Mouse (Mus musculus) heart, adult 18-20 months (tissue): ENCODE results near the gene Sfi1. TPM values are rescaled to one million over a fixed set of nuclear protein-coding genes. Genes with fewer than 3 reads are reported as not detected.
"Not testable (repeated sequence)": the region's sequence is repeated elsewhere in the genome, so short reads cannot be mapped to it uniquely, and the experiment has no call there.

Experiments used
- DNase-seq, 2 experiments: peaks; one replicate each; pipeline ENCODE4 v3.0.0; 2021 to 2022; ENCODE audit warnings: mixed read lengths in 1 of 2
- long read RNA-seq, 2 experiments: library from polyadenylated mRNA; stranded (forward); transcript quantifications; one replicate each; pipeline ENCODE4 v2.0.0; 2021
- total RNA-seq, 2 experiments: library from RNA; stranded (reverse); gene quantifications; 2 replicates each; pipeline ENCODE4 v1.2.3; 2021

The Sfi1 gene
- total RNA-seq = 10 to 100 TPM; 17.3 to 20.5 TPM
- long read RNA-seq, experiment 1, partial matches to known transcripts = 4 of 16 reads
- long read RNA-seq, experiment 1, other reads (novel, unspliced or antisense) = 6 of 16 reads
- long read RNA-seq, experiment 2, partial matches to known transcripts = 0 of 1 reads
- long read RNA-seq, experiment 2, other reads (novel, unspliced or antisense) = 1 of 1 reads

DNA sequence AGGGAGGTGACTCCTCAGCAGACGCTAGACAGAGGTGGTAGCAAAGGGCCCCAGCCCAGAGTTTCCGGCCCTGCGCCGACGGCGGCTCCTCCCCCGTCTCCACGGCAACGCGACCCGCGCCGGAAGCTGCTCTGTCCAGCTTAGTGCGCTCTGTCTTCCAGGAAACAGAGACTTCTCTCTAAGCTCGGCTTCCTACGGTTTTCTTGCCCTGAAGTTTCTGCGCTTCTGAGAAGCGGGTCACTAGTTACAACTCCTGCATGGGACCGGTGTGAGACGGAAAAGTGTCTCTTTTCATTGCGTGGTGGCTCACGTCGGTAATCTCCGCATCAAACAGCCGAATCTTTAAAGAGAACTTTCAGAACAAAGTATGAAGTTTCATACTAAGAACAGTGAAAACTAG is at the start of gene Sfi1:
Gene Sfi1 (minus strand): TSS at position 101 of the 400 bp plus-strand sequence.
- no peak for DNase-seq

DNA sequence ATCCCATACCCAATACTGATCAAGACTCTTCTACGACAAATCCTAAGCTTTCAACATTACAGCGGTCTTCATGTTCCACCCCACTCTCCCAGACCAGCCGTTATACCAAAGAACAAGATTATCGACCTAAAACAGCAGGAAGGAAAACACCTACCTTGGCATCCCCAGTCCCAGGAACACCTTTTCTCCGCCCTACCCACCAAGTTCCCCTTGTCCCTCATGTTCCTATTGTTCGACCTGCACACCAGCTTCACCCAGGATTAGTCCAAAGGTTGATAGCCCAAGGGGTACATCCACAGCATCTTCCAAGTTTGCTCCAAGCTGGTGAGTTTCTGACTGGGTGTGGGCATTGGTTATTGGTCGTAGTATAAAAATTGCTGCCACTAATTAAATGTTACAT is 49.1 kb upstream of the Sfi1 start:
- no peak for DNase-seq

DNA sequence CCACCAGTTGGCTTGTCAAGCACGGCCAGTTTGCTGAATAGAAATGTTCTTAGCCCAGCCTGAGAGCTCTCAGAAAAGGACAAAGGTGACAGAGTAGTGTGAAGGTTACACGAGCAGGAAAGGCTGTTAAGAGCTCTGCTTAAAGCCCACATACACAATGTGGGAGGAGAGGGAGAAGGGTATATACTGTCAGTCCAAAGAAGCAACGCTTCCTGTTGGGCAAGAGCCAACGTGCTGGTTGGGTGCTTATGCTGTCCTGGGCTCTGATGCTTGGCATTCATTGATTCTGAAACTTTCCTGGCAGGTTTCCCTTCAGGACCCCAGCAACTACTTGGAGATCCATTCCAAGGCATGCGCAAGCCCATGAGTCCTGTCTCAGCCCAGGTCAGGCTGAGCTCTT is 42.0 kb upstream of the Sfi1 start:
- DNase-seq = no peak

DNA sequence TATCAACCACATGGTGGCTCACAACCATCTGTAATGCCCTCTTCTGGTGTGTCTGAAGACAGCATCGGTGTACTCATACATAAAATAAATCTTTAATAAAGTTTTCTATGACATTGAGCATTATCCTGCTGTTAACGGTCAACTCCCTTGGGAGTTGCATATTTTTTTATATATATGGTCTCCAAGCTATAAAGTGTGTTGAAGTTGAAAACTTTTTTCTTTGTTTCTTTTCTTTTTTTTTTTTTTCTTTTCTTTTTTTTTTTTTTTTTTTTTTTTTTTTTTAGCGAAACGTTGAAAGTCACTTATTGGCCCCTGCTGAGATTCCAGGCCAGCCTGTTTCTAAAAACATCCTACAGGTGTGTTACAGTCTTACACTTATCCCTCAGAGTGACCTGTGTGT is 40.4 kb upstream of the Sfi1 start:
- no peak for DNase-seq

DNA sequence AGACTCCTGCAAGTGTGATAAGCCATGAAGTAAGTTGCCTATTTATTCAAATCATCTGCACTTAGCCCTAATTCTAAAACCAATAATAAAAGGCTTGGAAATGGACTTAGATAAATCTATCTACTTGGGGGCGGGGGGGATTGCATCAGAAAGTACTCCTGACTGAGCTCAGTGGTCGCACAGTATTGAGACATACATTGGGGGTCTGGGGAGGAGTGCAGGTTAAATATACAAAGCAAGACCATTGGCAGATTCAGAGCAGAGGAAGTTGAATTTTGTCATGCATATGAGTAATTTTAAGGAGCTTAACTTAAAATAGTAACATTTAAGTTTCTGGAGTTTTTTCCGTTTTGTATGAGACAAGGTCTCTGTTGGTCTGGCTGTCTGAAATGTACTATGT is 39.0 kb upstream of the Sfi1 start:
- DNase-seq = no peak

DNA sequence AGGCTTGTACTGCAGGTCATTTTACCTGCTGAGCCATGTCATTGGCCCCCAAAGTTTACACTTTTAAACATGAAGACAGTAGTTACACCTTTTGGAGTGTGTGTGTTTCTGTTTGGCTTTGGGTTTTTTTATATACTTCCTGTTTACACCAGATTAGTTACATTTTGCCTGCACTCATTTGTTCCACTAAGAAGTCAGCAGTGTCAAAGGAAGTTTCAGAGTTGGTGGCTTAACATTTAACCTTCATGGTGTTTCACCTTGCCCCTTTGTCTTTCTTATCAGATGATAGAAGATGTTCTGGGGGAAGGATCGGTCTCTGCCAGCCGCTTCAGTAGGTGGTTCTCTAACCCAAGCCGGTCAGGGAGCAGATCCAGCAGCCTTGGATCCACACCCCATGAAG is 33.9 kb upstream of the Sfi1 start:
- DNase-seq = no peak

DNA sequence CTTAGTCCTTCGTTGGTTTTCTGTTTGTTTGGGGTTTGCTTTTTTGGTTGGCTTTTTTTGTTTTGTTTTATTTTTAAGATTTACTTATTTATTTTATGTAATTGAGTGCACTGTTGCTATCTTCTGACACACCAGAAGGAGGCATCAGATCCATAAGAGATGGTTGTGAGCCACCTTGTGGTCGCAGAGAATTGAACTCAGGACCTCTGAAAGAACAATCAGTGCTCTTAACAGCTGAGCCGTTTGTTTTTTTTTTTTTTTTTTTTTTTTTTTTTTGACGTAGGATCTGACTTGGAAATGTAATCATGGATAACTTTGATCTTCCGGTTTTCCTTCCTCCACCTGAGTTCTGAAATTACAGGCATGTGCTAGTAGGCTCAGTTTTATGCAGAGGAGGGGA is 29.8 kb upstream of the Sfi1 start:
- no peak for DNase-seq

DNA sequence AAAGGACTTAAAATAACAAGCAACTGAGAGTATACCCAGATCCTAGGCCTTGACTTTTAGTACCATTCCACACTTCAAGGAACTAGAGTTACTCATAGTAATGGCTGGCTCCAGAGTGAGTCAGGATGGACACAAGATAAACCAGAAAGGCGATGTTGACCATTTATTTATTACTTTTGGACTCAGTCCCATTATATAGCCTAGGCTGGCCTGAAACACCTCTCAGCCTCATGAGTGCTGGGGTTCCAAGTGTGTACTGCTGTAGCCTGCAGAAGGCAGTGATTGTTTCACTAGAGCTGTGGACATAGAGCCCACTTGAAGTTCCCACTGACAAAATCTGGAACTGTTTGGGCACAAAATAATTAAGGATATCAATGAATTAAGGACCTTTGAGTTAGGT is 19.3 kb upstream of the Sfi1 start:
- DNase-seq = no peak

DNA sequence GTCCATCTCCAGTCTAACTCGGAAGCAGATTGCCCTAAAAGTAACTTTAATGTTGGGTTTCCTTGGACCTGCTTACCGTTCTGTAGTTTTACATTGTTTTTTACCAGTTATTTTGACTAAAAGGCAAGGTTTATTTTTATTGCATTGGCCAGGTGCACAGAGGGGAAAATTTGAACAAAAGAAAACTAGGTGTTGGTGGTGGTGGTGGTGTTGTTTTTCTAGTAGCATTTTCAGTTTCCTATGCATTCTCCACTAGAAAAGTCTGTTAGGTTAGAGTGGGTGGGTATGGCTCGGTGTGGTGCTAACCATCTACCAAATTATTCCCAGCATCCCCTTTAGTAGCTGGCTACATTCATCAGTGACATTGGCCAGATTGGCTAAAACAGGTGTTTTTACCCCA is 13.5 kb upstream of the Sfi1 start:
- DNase-seq = no peak

DNA sequence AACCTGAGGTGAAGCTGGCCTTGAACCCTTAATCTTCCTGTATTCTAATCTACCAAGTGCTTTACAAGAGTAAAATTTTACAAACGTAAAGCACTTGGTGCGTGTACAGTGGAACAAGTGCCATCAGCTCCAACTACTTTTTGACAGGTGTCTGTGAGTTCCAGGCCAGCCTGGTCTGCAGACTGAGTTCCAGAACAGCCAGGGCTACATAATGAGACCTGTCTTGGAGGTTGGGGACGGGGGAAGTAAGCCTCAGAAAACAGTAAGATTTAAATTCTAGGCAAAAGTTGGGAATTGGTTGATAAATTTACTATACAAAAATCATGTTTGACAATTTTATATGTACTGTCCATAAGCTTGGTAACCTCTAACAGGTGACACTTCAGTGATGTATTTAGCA is 11.9 kb upstream of the Sfi1 start:
- no peak for DNase-seq

DNA sequence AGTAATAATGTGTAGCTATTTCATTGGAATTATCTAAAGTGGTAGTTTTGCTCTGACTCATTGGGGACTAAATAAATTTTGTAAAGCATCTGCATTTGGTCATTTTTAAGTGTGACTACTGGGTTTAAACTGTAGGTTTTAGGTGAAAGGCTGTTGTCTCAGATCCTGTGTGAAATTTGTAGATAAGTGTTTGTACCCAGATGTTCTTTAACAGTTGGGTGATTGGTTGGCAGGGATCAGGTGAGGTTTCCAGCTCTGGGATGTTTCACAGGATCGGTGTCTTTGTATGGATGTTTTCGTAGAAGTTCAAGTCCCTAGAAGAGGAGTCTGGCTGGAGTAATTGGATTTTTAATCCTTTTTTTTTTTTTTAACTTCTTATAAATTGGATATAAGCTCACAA is 10.5 kb upstream of the Sfi1 start:
- DNase-seq = no peak

DNA sequence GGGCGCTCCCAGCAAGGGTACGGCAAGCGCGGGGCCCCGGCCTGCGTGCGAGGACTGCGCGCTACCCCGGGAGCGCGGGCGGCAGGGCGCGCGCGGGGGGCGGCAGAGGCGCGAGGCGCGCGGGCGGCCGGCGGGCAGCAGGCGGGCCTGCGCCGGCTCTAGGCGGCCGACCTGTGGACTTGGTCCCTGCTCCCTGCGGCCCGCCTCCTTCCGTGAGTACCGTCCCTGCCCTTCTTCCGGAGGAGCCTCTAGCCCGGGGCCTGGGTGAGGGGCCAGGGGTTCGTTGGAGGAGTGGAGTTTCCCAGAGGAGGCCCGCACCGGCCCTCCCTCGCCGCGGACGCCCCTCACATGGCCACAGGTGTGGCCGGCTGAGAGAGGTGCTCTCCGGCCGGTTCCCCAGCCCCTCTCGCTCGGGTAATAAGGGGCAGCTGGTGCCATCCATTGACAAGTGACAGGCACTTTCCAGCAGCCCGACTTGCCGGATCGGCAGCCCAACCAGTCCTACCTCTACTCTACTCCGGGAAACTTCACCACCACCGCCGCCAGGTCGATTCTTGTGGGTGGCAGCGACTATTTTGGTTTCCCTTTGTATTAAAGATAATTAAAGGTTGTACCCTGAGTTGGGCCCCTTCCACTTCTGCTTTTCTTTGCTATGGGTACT is 9.6 kb upstream of the Sfi1 start:
- peak; percentile 55 to 59 for DNase-seq

DNA sequence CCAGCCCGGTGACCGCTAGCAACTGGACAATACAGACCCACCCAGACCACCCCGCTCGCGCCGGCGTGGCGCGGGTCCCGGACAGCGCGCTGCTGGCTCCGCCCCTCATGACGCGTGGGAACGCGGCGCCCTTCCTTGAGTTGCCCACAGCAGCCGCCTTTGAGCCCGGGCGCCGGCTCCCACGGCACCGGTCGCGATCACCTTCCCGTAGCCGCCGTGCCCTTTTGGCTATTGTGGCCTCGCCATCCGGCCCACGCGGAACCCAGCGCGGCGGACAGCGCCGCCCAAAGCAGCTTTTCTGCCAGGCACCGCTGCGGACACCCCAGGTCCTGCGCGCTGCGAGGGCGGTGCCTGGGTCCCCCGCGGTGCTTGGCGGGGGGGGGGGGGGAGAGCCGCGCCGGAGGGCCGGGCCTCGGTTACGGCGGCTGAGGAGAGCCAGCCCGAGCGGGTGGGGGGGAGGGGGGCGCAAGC is 9.0 kb upstream of the Sfi1 start, which contains the start of gene Eif4enif1:
Gene Eif4enif1 (plus strand): TSS at position 162 of the 471 bp plus-strand sequence.
- peak; percentile 93 to 96 for DNase-seq

DNA sequence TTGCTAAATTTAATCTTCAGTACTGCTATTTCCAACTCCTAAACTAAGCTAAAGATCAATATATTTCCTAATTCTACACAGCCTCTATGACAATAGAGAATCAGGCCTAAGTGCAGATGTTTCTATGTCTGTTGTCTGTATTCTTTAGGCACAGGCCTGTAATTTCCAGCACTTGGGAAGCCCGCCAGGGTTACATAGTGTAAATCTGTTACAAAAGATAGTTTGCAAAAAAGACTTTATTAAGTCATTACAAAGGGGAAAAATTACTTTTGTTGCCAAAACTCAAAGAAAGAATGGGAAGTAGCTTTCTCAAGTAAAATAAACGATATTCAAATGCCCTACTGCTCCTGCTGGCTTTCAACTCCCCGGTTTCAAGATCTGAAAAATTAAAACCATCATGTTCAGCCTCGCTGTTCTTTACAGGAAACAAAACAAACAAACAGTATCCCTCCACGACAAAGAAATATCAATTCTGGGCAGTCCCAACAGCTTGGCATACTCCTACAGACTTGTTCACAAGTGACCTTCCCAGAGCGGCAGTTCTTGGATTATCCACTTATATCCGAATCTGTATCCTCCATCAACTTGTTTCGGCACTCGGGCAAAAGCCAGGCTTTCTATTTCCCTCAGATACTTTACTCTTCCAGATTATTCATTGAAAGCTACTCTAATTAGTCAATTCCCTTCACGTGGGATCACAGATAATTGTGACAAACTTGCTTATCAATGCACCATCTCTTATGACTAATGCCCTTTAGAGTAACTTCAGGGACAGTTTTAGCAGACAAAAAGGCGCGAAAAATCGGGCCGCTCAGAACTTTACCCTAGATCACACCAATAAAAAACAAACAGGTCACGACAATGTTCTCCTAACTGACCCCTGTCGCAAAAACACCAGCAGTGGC is 8.3 kb upstream of the Sfi1 start:
- no peak for DNase-seq

DNA sequence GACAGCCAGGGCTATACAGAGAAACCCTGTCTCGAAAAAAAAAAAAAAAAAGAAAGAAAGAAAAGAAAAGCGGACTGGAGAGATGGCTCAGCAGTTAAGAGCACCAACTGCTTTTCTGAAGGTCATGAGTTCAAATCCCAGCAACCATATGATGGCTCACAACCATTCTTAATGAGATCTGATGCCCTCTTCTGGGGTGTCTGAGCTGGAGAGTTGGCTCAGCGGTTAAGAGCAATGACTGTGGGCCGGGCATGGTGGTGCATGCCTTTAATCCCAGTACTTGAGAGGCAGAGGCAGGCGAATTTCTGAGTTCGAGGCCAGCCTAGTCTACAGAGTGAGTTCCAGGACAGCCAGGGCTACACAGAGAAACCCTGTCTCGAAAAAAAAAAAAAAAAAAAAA is 7.4 kb upstream of the Sfi1 start:
- not testable (repeated sequence) for DNase-seq

DNA sequence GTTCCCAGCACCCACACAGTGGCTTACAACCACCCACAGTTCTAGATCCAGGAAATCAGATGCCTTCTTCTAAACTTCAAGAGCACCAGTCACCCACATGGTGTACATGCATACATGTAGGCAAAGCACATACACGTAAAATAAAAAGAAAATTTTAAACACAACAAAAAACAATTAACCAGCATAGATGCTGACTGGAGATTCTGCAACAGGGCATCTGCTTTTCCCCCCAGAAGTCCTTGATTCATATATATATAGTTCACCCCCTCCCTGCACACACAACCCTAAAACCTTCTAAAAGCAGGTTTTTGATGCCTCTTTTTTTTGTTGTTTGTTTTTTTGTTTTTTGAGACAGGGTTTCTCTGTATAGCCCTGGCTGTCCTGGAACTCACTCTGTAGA is 10.6 kb downstream of the Sfi1 start:
- not testable (repeated sequence) for DNase-seq

DNA sequence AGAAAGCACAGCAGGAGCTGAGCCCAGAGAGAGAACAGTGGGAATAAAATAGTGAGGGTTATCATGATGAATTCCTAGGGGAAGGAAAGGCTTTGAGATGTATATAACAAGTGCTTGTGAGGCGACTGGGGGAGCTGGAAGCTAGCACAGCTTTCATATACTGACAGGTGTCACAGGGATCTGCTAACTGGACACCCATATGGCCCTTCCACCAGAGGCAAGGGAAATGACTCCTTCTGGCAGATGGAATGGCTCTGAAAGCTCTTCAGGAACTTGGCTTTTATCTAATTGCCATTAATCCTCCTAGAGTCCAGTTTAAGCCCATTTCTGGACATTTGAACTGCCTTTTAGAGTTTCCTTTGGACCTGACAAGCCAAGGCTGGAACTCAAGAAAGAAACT is 11.3 kb downstream of the Sfi1 start:
- DNase-seq = not testable (repeated sequence)

DNA sequence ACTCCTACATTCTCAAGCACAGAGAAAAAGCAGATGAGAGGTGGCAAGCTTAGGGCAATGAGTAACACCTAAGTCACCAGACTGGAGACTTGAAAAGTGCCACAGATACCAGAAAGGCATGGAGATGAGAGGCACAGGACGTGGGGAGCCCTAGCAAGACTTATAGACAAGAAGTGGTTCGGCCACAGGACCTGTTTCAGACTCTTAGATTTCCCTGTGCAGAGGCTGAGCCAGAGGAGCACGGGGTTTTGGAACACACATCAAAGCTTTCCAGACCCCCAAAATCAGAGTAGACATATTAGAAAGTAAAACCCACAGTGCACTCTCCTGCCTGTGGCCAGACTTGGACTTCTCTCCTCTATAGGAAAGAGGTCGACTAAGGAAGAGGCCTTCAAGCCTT is 12.0 kb downstream of the Sfi1 start:
- peak; percentile 68 to 82 for DNase-seq

DNA sequence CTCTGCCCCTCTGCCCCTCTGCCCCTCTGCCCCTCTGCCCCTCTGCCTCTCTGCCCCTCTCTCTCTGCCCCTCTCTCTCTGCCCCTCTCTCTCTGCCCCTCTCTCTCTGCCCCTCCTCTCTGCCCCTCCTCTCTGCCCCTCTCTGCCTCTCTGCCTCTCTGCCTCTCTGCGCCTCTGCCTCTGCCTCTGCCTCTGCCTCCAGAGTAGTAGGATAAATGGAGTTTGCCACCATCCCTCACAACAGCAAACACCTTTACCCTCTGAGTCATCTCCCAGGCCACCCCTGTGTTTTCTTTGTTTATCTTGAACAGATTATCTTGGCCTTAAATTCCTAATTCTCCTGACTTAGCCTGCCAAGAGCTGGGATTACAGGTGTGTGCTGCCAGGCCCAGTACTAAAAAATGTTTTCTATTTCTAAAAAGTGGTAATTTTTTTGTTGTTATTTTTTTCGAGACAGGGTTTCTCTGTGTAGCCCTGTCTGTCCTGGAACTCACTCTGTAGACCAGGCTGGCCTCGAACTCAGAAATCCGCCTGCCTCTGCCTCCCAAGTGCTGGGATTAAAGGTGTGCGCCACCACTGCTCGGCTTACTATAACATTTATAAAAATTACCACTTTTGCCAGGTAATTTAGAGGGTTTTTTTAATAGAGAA is 12.6 kb downstream of the Sfi1 start:
- DNase-seq = peak in 1 of 2 experiments; percentile 12

DNA sequence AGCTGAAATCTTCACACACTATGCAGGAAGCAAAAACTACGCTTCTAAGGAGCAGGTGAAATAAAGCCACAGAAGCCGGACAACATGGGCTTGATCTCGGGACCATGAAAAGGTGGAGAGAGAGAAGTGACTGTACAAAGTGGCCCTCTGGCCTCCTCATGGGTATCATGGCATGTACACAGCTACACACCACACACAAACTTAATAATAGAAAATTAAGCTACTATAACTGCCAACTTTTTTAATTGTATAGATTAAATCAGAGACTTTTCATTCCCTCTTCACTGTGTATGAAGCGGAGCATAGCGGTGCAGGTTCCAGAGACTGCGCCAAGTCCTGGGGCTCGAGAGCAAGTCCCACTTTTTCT is 13.6 kb downstream of the Sfi1 start:
- peak; percentile 28 to 58 for DNase-seq

DNA sequence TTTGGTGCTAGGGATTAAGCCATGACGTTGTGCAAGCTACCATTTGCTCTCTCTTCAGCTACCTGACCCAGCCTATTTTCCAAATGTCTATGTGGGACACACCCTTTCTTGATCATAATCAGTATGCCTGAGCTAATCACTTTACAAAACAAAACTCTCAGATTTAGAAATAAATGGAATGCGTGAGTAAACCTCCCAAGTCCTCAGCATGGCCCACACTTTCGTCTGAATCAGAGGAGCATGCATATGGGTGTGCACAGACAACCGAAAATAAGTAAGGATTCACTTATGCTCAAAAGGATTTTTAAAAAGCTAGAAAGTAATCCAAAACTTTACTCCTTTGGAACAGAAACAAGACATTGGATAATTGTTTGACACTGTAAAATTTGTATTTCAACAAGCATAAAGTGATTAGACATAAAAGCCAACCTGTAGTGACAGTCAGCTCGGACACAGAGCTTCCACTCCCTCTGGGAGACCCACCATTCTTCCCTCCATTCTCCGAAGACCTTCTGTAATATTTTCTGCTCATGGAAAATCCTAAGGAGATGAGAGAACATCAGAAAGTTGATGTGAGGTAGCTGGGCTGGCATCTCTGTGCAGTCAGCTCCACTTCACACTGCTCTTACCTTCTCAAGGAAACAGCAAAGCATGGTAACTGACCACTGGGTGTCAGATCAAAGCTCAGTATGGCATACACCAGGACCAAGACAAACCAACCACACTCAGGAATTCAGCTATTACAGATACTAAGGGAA is 14.1 kb downstream of the Sfi1 start:
- DNase-seq = peak in 1 of 2 experiments; percentile 53
